Mouse (Mus musculus): Measurements from ENCODE around the gene Slc43a3. TPM values are rescaled to one million over a fixed set of nuclear protein-coding genes. Genes with fewer than 3 reads are reported as not detected.

Gene Slc43a3
- total RNA-seq, 2 experiments from 2014 or later, result 44.1 to 52.6 TPM

DNA sequence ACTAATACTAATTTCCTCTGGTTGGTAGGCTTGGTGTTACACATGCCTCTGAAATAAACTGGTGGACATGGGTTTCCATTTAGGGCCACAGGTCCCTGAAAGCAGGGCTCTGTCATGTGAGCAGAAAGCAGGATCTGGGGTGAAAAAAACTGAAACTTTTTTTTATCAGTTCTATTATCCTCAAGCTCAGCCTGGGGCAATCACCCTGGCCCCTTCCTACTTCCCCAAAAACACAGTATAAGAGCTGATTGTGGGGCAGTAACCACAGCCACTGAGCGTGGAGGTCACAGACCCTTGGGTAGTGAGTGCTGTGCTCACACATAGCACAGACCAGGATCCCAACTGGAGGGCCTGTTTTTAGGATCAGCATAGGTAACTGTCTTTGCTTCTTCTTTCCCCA is 51.6 kb downstream of the Slc43a3 start, which contains the start of gene Prg3:
Gene Prg3, plus strand, starts transcription at position 286 of the 400 bp plus-strand sequence.
- no peak for DNase-seq

DNA sequence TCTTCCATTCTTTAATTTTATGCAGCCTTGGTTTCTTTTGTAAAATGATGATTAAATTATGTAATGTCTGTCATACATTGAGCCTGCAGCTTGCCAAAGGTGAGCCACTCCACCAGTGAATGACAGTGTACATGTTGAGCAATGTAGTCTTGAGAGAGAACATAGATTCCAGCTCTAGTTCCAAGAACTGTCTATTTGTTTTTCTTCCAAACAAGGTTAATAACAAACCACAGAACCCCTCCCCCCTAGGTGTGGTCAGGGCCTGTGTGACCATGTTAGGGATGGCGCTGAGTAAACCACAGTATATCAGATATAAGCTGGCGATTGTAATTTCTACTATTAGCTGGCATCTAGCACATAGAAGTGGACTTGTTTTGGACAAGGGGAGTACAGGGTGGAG is 60.0 kb downstream of the Slc43a3 start:
- no peak for DNase-seq

DNA sequence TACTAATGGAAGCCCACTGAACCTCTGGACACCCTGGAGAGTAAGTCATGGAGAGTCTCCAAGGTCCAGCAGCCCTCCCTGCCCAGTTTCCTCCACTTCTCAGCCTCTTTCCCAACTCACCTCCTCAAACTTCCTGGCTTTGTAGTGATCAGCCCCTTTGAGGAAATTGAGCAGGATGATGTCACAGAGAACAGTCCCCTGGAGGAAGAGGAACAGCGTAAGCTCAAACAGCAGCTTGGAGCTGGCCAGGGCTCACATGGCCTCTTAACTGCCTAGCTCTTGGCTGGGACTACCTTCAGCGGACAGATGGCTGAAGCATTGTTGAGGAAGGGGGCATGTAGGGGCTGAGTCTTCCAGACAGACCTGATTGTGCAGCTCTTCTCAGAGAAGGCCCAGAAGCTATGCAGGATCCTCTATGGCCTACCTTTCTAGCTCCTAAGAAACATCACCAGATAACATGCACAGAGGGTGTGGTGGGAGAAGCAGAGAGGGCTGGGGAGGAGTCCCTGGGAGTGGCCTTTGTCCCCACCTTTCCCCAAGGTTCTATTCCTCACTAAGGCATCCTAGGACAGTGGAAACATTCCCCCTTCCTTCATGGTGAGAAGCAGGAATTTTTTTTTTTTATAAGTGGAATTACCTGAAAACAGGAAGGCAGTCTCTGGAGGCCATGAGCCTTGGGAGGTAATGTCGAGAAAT is 63.3 kb downstream of the Slc43a3 start:
- DNase-seq, result peak; percentile 24

DNA sequence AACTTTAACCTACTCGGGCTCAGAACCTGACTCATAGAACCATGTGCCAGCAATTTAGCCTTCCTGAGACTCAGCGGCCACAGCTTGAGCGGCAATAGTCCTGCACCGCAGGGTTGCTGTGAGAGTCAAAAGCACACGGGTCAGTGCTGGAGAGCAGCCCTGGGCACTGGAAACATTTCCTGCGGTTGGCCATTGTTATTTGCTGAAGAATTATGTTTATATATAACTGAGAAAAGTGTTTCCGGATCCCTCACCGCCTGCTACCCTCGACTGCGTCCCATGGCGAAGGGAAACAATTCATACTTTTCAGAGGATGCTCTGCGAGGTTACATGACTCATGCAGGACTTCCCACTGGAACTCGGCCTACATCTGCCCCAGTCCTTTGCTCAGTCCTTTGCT is 65.1 kb downstream of the Slc43a3 start:
- no peak for DNase-seq

DNA sequence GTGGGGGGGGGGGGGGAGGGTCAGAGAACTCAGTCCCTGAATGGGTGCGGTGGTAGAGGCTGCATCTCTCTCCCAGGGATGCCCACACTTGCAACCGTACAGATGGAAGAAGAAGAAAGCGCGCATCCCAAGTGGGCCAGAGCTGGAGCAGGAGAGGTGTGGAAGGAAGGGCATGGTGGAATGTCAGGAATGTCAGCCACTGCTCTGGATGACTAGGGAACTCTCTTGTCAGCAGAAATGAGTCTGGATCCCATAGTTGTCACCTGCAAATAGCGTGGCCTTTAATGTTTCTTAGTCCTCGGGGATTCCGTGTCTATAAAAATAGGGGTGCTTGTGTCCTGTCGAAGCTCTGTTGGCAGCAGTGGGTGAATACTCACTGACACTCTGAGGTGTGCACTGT is 66.2 kb downstream of the Slc43a3 start:
- no peak for DNase-seq

DNA sequence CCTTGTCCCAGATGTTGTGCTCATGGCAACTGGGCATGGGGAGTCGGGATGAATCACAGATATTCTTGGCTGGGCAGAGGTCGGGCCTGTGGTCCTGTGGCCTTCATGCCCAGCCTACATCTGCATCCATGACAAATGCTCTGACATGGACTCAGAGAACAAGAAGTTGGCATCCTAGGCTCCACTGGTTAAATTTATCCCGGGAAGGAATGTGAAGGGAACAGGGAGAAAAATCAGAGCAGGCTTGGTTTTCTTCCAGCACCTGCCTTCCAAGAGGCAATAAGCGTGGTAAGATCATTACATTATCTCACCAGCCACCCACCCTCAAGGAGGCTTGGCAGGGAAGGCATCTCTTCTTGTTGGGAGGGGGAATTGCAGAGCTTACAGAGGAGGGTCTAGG is 68.0 kb downstream of the Slc43a3 start:
- DNase-seq, result no peak

DNA sequence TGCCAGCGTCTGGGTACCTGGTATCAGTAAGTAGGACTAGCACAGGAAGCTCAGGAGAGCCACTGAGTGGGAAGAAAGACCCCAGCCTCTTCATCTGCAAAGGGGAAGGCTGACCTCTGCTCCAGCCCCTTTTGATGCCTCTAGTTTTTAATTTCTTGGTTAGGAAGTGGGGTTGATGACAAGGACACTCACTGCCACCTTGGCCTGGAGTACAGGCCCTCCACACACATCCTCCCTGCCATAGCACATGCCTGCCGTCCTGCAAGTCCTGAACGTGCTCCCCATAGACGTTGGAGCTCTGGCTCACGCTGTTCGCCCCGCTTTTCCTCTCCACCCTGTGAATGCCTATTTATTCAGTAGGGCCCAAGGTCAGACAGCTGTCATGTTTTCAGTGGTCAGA is 70.2 kb downstream of the Slc43a3 start:
- no peak for DNase-seq

DNA sequence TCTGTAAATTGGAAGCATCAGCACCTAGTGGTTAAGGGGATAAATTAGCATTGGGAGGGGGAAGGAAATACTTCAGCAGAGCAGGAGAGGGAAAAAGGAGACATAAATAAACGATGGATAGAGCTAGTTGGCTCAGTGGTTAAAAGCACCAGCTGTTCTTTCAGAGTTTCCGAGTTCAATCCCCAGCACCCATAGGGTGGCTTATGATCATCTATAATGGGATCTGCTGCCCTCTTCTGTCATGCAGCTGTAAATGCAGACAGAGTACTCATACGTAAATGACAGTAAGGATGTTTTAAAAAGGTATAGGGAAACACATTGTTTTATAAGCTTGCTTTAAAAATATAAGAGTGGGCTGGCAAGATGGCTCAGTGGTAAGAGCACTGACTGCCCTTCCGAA is 71.3 kb downstream of the Slc43a3 start:
- peak; percentile 33 for DNase-seq

Small RNAs within 50 kb of the gene (microRNA-seq; reads per million reads assigned to microRNA genes)
- 0 reads per million in 2 experiments for gene Gm24332

Other genes starting within 250 kb of the Slc43a3 start
- 10 to 100 TPM; 73.9 to 74.2 TPM for gene Zdhhc5, start 221.4 kb upstream of the Slc43a3 start, total RNA-seq (2021)
- gene Clp1, start 209.2 kb upstream of the Slc43a3 start, total RNA-seq (2021), result 1 to 10 TPM; 7.4 to 7.9 TPM
- under 1 TPM; 0.77 to 0.88 TPM for gene Ypel4, start 202.5 kb upstream of the Slc43a3 start, total RNA-seq (2021)
- gene Gm19426, start 192.9 kb upstream of the Slc43a3 start, total RNA-seq (2021), result 1 to 10 TPM; 8.6 to 9.4 TPM
- 10 to 100 TPM; 27.2 to 30.0 TPM for gene Serping1, start 161.1 kb upstream of the Slc43a3 start, total RNA-seq (2021)
- 10 to 100 TPM; 23.1 to 51.0 TPM for gene Ube2l6, start 137.8 kb upstream of the Slc43a3 start, total RNA-seq (2021)
- gene Smtnl1, start 113.9 kb upstream of the Slc43a3 start, total RNA-seq (2021), result under 1 TPM; 0.14 TPM
- 100 to 1,000 TPM; 107 to 126 TPM for gene Timm10, start 109.6 kb upstream of the Slc43a3 start, total RNA-seq (2021)
- 1 to 10 TPM; 2.1 to 2.7 TPM for gene Slc43a1, start 97.7 kb upstream of the Slc43a3 start, total RNA-seq (2021)
- 1 to 10 TPM; 3.2 to 4.1 TPM for gene Rtn4rl2, start 49.9 kb upstream of the Slc43a3 start, total RNA-seq (2021)
- not detected for gene Prg2, start 43.9 kb downstream of the Slc43a3 start, total RNA-seq (2021)
- not detected for gene Prg3, start 51.6 kb downstream of the Slc43a3 start, total RNA-seq (2021)
- 100 to 1,000 TPM; 106 to 108 TPM for gene Ssrp1, start 100.7 kb downstream of the Slc43a3 start, total RNA-seq (2021)
- under 1 TPM; 0.14 to 0.24 TPM for gene P2rx3, start 100.9 kb downstream of the Slc43a3 start, total RNA-seq (2021)
- 10 to 100 TPM; 87.1 to 88.2 TPM for gene Tnks1bp1, start 111.4 kb downstream of the Slc43a3 start, total RNA-seq (2021)
- 100 to 1,000 TPM in 1 of 2 experiments, 10 to 100 TPM in 1; 85.4 to 109 TPM for gene Aplnr, start 199.6 kb downstream of the Slc43a3 start, total RNA-seq (2021)